Mouse (Mus musculus): ENCODE data around the gene Car3.

DNA sequence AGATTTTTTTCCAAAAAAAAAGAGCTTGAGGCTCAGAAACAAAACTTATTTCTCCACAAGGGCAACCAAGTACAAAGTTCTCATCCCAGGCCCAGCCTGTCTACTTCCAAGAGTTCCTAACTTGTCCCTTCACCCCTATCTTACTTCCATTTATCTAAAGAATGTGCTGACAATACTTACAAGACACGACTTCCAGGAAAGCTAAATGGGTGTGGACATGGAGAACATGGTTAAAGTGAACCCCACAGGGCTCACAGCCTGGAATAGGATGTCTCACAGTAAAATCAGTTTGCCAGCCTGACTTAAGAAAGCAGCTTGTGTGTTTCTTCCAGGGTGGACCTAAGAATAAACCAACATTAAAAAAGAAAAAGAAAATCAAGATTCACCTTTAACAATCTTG is 7.2 kb downstream of the Car3 start:
- TF ChIP-seq POLR2A (IDR thresholded peaks at IDR 0.05; ENCODE audit: insufficient read depth, low read depth, low read length) (no peak), CTCF (IDR thresholded peaks at IDR 0.05) (no peak), EP300 (IDR thresholded peaks at IDR 0.05; ENCODE audit: insufficient read depth, low read depth, low read length) (no peak)
